Mouse (Mus musculus) ES-Bruce4 (cell line): Measurements from ENCODE around the gene Fibcd1. TPM values are rescaled to one million over a fixed set of nuclear protein-coding genes. Genes with fewer than 3 reads are reported as not detected.

ENCODE experiments used
- H3K27ac ChIP-seq: 2 replicates; pipeline ENCODE4 v1.5.1; 2012; ENCODE audit warnings: low read length, inconsistent platforms; ENCODE audit not compliant: insufficient read depth
- H3K27me3 ChIP-seq: 2 replicates; pipeline ENCODE4 v1.6.1; 2012; ENCODE audit warnings: mild to moderate bottlenecking, low read length, inconsistent platforms; ENCODE audit not compliant: control insufficient read depth, poor library complexity, insufficient read depth, severe bottlenecking
- H3K36me3 ChIP-seq: 2 replicates; pipeline ENCODE4 v1.6.1; 2012; ENCODE audit warnings: inconsistent platforms, mild to moderate bottlenecking, low read length, moderate library complexity; ENCODE audit not compliant: control insufficient read depth, poor library complexity, insufficient read depth, severe bottlenecking
- H3K4me1 ChIP-seq: one replicate; pipeline ENCODE4 v1.8.1; 2011; ENCODE audit warnings: low read length; ENCODE audit not compliant: control insufficient read depth, insufficient read depth
- H3K4me3 ChIP-seq: 2 replicates; pipeline ENCODE4 v1.5.1; 2011; ENCODE audit warnings: low read depth, mild to moderate bottlenecking, low read length
- H3K9ac ChIP-seq: 2 replicates; pipeline ENCODE4 v1.6.1; 2012; ENCODE audit warnings: low read depth, mild to moderate bottlenecking, inconsistent platforms; ENCODE audit not compliant: poor library complexity, severe bottlenecking
- H3K9me3 ChIP-seq: replicated peaks from 2 replicates; pipeline ENCODE4 v1.6.1; 2012; ENCODE audit warnings: mild to moderate bottlenecking, low read length, inconsistent platforms; ENCODE audit not compliant: control insufficient read depth, poor library complexity, insufficient read depth, severe bottlenecking
- CTCF ChIP-seq: IDR thresholded peaks from one replicate; pipeline ENCODE4 v1.8.1; 2011; ENCODE audit warnings: low read depth, low read length
- EP300 ChIP-seq: IDR thresholded peaks from 2 replicates; pipeline ENCODE4 v1.6.1; 2011; ENCODE audit warnings: low read depth, low read length; ENCODE audit not compliant: insufficient read depth
- POLR2A ChIP-seq: IDR thresholded peaks from one replicate; pipeline ENCODE4 v1.8.1; 2011; ENCODE audit warnings: low read length; ENCODE audit not compliant: insufficient read depth
- polyA plus RNA-seq: library from polyadenylated mRNA; stranded (reverse); fragments of >200 nt; gene quantifications from 2 replicates; pipeline ENCODE4 v1.2.4, GENCODE M21; 2011; ENCODE audit warnings: low read depth; ENCODE audit not compliant: missing spikeins, insufficient read depth, insufficient read length

The Fibcd1 gene
- polyA plus RNA-seq, 1 experiment = not detected

DNA sequence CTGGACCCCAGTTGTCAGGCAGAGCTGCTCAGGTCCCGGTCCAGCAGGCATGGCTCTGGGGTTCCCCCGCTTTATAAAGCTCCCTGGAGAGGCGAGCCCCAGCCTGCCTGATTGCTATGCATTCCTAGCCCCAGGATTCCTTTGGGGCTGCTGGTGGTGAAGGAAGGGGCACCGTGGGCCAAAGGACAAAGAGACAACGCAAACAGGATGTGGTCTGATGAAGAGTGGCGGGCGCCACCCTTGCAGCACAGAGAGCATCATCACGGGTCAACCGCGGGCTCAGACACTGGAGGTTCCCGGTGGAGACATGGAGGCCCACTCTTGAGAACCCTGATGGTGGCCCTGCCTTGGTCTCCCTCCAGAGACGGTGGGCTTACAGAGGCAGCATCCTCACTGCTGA, 35.4 kb downstream of the Fibcd1 start, which contains the start of gene Qrfp:
Gene Qrfp (minus strand): TSS at position 137 of the 400 bp plus-strand sequence.
- no peak for TF ChIP-seq EP300
- TF ChIP-seq POLR2A = no peak
- no peak for TF ChIP-seq CTCF

GRCm38 (mm10) chr2:31809358-31809740, 36.5 kb downstream of the Fibcd1 start:
- no peak overlapping the region for H3K4me3 ChIP-seq
- no peak for TF ChIP-seq EP300
- TF ChIP-seq CTCF = no peak
- no peak for TF ChIP-seq POLR2A
- H3K9me3 ChIP-seq = no peaks in the 10 kb centered on the region
- no peak overlapping the region for H3K9ac ChIP-seq
- no peak overlapping the region for H3K27ac ChIP-seq
- no peaks in the 10 kb centered on the region for H3K36me3 ChIP-seq
- no peaks in the 10 kb centered on the region for H3K27me3 ChIP-seq
- H3K4me1 ChIP-seq = no peaks in the 10 kb centered on the region

More for the DNA sequence above, 35.4 kb downstream of the Fibcd1 start, which contains the start of gene Qrfp:
- Histone ChIP-seq H3K4me3 (no peak within 1 kb of the TSS), H3K9ac (no peak within 1 kb of the TSS), H3K9me3 (no peaks in the 10 kb centered on the region), H3K36me3 (no peaks in the 10 kb centered on the region), H3K4me1 (no peaks in the 10 kb centered on the region), H3K27ac (no peak within 1 kb of the TSS), H3K27me3 (no peaks in the 10 kb centered on the region)

DNA sequence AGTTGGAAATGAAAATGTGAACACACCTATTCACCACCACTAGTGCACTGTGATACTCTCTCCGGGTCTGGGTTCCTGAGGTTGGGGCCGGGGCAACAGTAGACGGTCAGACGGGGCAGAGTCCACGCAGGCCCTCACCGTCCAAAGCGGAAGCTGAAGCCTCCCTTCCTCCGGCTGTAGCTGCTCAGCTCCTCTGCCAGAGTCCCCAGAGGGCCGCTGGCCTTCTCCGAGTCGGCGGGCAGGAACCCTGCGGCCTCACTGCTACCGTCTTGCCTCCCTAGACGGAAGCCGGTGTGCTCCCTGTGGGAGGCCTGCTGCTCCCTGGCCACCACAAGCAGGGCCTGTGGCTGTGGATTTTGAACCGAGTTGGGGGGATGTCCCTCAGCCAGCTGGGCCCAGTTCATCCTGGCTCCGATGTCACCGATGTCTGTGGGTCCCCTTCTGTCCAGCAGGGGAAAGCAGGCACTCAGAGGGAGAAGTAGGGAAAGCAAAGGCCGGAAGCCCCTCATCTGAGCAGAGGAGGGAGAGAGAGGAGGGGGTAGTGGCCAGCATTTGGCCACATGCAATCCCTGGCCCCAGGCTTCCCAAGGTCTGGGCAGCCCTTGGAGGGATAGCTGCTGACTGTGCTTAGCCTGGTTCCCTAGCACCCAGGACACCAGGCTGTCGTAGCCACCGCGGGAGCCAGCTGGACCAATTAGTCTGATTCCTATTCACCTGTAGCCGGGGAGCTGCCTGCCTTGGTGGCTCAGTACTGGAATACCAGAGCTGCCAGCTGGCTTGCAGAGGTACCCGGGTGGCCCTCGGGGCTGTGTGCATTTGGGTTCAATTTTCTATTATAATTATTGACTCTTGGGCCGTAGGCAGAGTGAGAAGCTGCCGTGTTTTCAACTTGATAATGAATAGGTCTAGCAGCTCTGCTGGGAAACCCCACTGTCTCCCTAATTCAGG, 37.1 kb downstream of the Fibcd1 start:
- Histone ChIP-seq H3K27ac (no peak overlapping the region), H3K9me3 (no peaks in the 10 kb centered on the region), H3K36me3 (no peaks in the 10 kb centered on the region), H3K4me1 (no peaks in the 10 kb centered on the region), H3K4me3 (no peak overlapping the region), H3K27me3 (no peaks in the 10 kb centered on the region), H3K9ac (no peak overlapping the region)
- TF ChIP-seq CTCF (no peak), EP300 (no peak), POLR2A (no peak)

DNA sequence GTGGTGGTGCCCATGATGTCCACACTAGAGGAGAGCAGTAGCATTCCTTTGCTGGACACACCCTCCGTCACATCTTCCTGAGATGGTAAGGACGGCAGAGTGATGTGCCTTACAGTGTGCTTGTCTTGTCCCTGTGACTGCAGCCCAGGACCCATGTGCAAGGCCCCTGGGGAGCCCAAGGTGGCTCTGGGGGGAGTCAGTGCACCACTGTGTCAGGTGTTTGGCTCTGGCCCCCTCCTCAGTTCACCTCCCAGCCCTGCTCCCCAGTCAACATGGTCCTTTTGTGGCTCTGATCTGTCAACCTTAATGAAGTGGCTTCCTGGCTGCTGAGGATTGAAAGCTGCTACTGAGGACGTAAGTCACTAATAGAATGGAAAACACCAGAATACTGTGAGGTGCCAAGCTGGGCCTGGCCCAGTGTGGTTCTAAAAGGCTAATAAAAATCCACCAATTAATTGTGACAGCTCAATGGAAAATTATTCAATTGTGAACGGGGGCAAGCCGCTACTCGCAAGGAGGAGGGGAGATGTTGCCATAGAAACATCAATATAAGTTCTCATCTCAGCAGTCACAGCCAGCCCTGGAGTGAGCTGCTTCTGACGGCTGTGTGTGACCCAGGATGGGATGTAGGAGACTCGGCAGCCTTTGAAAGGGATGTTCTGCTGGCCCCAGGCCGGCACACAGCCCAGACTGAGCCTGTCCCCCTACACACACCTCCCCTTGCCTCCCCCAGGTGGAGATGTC, 39.0 kb downstream of the Fibcd1 start:
- Histone ChIP-seq H3K27me3 (no peaks in the 10 kb centered on the region), H3K9me3 (no peaks in the 10 kb centered on the region), H3K4me3 (no peak overlapping the region), H3K9ac (no peak overlapping the region), H3K4me1 (no peaks in the 10 kb centered on the region), H3K36me3 (no peaks in the 10 kb centered on the region), H3K27ac (no peak overlapping the region)
- no peak for TF ChIP-seq CTCF
- TF ChIP-seq EP300 = no peak
- TF ChIP-seq POLR2A = no peak

DNA sequence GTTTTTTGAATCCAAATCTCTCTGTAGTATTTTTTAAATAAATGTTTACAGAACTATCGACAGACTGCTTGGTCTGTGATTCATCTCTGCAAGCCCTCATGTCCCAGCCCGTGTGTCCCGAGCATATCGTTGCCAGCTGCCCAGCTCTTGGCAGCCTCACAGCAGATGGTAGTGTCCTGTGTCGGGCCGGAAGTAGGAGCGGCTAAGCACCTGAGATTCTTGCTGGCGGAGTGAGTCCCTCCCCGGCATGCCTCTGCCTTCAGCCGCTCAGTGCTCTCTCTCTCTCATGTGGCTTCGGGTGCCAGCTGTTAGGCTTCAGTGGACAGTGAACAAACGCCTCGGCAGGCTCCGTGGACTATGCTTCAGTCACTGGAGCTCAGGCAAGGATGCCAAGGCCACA, 42.3 kb downstream of the Fibcd1 start:
- Histone ChIP-seq H3K27me3 (no peaks in the 10 kb centered on the region), H3K9me3 (no peaks in the 10 kb centered on the region), H3K36me3 (no peaks in the 10 kb centered on the region), H3K4me1 (no peaks in the 10 kb centered on the region), H3K9ac (no peak overlapping the region), H3K4me3 (no peak overlapping the region), H3K27ac (no peak overlapping the region)
- TF ChIP-seq POLR2A (no peak), CTCF (no peak), EP300 (no peak)

GRCm38 (mm10) chr2:31802811-31803210, 43.0 kb downstream of the Fibcd1 start:
- no peak overlapping the region for H3K4me3 ChIP-seq
- H3K9ac ChIP-seq = no peak overlapping the region
- no peaks in the 10 kb centered on the region for H3K4me1 ChIP-seq
- TF ChIP-seq EP300 (no peak), CTCF (no peak), POLR2A (no peak)
- H3K9me3 ChIP-seq = no peaks in the 10 kb centered on the region
- no peak overlapping the region for H3K27ac ChIP-seq
- no peaks in the 10 kb centered on the region for H3K27me3 ChIP-seq
- no peaks in the 10 kb centered on the region for H3K36me3 ChIP-seq
